Mouse (Mus musculus) thymus, adult 2 months (tissue): ENCODE measurements at regions not wholly inside any gene's neighbourhood (a gene's known extent, or its start where the extent isn't known, plus 50 kb on each side); places are given as distances from the start of the nearest gene placed in this dataset.

Experiments
- DNase-seq: peaks from one replicate; pipeline ENCODE4 v3.0.0; 2021
- H3K27ac ChIP-seq: fragments of 200-500 bp; 2 replicates; pipeline ENCODE4 v1.5.1; 2012; ENCODE audit warnings: low read length, control low read depth; ENCODE audit not compliant: control insufficient read depth, insufficient read depth
- H3K27me3 ChIP-seq: fragments of 200-500 bp; 2 replicates; pipeline ENCODE4 v1.6.1; 2012; ENCODE audit warnings: mild to moderate bottlenecking, low read length, moderate library complexity, mixed read lengths; ENCODE audit not compliant: control insufficient read depth, insufficient read depth
- H3K36me3 ChIP-seq: fragments of 200-500 bp; 2 replicates; pipeline ENCODE4 v1.6.1; 2012; ENCODE audit warnings: mild to moderate bottlenecking, low read length, moderate library complexity; ENCODE audit not compliant: control insufficient read depth, insufficient read depth
- H3K4me1 ChIP-seq: fragments of 200-500 bp; replicated peaks from 2 replicates; pipeline ENCODE4 v1.6.1; 2012; ENCODE audit warnings: low read length; ENCODE audit not compliant: control insufficient read depth, insufficient read depth
- H3K4me3 ChIP-seq: fragments of 200-500 bp; 2 replicates; pipeline ENCODE4 v1.5.1; 2012; ENCODE audit warnings: mild to moderate bottlenecking, low read length, control low read depth, moderate library complexity; ENCODE audit not compliant: control insufficient read depth, insufficient read depth
- CTCF ChIP-seq: fragments of 200-500 bp; IDR thresholded peaks from 2 replicates; pipeline ENCODE4 v1.5.1; 2012; ENCODE audit warnings: mild to moderate bottlenecking, control low read depth, low read length, moderate library complexity, borderline replicate concordance; ENCODE audit not compliant: control insufficient read depth, poor library complexity, insufficient read depth; ENCODE audit errors: extremely low read depth
- POLR2A ChIP-seq: fragments of 200-500 bp; IDR thresholded peaks from 2 replicates; pipeline ENCODE4 v1.6.1; 2012; ENCODE audit warnings: mild to moderate bottlenecking, low read length, control low read depth, moderate library complexity; ENCODE audit not compliant: control insufficient read depth, poor library complexity, insufficient read depth; ENCODE audit errors: extremely low read depth
- WGBS: fragments of 180-500 bp; shearing (Covaris S2); methylation state at CpG from one replicate; pipeline ENCODE4 v1.1.7; 2018; 5-methylcytosine and 5-hydroxymethylcytosine counted together

DNA sequence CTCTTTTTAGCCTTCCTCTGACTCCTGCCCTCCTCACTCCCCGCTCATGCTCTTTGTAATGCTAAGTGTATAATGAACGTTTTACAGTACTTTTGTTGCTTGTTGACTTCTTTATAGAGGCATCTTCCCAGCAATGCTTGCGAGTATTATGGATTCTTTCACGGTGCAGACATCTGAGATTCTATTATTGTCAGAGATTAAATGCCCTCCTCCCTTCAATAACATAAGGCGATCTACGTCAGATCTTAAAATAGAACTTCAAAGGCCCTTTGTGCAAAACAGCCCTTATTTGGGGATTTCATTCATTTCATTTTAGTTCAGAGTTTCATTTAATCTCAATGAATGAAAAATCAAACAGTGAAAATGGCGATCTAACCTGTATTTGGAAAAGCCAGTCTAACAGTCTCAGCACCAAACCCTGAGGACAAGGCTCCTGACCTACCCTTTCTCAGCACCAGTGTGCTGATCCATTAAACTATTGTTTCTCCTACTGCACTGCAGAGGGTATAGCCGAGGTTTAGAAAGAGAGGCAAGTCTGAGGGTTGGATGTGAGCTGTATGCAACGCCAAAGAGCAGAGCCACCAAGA, 257.3 kb upstream of the Atp10a start:
- no peak for DNase-seq
- no peaks in the 10 kb centered on the region for H3K36me3 ChIP-seq
- no peaks in the 10 kb centered on the region for H3K27me3 ChIP-seq
- WGBS: 4% methylated on average over 9 of the region's 9 CpGs
- peak overlapping the region; percentile 68 for H3K27ac ChIP-seq
- H3K4me3 ChIP-seq: peak overlapping the region; percentile 41
- no peak for TF ChIP-seq CTCF
- peaks cover 4% of the 10 kb centered on the region; the same call in 1 of the 2 replicates for H3K4me1 ChIP-seq

GRCm38 (mm10) chr7:58399145-58399604, 256.8 kb upstream of the Atp10a start:
- Histone ChIP-seq H3K36me3 (no peaks in the 10 kb centered on the region), H3K27ac (peak overlapping the region; percentile 68), H3K27me3 (no peaks in the 10 kb centered on the region), H3K4me1 (peaks cover 4% of the 10 kb centered on the region; the same call in 1 of the 2 replicates), H3K4me3 (peak overlapping the region; percentile 41)
- TF ChIP-seq CTCF (no peak), POLR2A (0 out of 2 replicates have a peak, but pooled peaks have one; percentile 60)
- WGBS: under 1% methylated on average over 21 of the region's 21 CpGs
- DNase-seq: peak; percentile 93

GRCm38 (mm10) chr7:58399651-58400050, 256.3 kb upstream of the Atp10a start:
- H3K27me3 ChIP-seq: no peaks in the 10 kb centered on the region
- H3K36me3 ChIP-seq: no peaks in the 10 kb centered on the region
- DNase-seq: no peak
- H3K4me1 ChIP-seq: peaks cover 4% of the 10 kb centered on the region; the same call in 1 of the 2 replicates
- no peak overlapping the region for H3K27ac ChIP-seq
- WGBS: 46% methylated on average over 5 of the region's 5 CpGs
- no peak overlapping the region for H3K4me3 ChIP-seq
- TF ChIP-seq CTCF (no peak), POLR2A (no peak)

- H3K27ac ChIP-seq: no peak overlapping the region
- H3K4me1 ChIP-seq: peaks cover 4% of the 10 kb centered on the region; the same call in 1 of the 2 replicates
- DNase-seq: no peak
- no peak overlapping the region for H3K4me3 ChIP-seq
- H3K36me3 ChIP-seq: no peaks in the 10 kb centered on the region
- WGBS: 58% methylated on average over 1 of the region's 1 CpGs
- H3K27me3 ChIP-seq: no peaks in the 10 kb centered on the region
- TF ChIP-seq POLR2A (no peak), CTCF (no peak)
These were observed 255.4 kb upstream of the Atp10a start for GRCm38 (mm10) chr7:58400594-58400993.

- Histone ChIP-seq H3K36me3 (no peaks in the 10 kb centered on the region), H3K4me3 (no peak overlapping the region), H3K27me3 (no peaks in the 10 kb centered on the region), H3K4me1 (no peaks in the 10 kb centered on the region), H3K27ac (no peak overlapping the region)
- TF ChIP-seq POLR2A: no peak
- no peak for TF ChIP-seq CTCF
- no peak for DNase-seq
- WGBS: 45% methylated on average over 2 of the region's 2 CpGs
These were observed 218.9 kb upstream of the Atp10a start for GRCm38 (mm10) chr7:58436888-58437625.

DNA sequence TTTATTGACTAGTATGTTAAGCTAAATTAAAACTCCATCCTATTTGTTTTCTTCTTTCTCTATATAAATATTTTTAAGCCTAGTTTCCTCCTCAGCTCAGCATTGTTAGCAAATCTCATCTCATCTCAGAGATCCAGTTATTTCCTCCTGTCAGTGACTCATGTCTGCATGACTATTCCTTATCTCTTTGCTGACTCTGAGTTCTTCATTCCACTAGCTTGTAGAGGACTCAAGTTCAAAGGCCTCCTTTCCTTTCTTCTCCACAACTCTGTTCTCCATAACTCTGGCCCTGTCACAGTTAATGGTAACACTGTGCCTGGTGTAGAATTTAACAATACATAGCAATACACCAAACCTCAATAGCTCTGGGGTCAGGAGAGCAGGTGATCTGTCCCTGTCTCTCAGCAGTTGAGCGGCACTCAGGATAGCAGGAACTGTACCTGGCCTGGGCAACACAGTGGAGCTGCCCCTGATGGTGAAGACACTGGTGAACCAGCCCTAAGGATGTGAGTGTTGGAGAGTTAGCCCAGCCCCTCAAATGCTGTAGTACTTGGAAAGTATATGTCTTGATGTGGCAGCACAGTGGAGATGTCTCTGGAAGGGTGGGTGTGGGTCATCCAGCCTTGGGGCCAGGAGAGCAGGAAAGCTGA, 213.3 kb upstream of the Atp10a start:
- no peak overlapping the region for H3K27ac ChIP-seq
- H3K27me3 ChIP-seq: no peaks in the 10 kb centered on the region
- H3K4me3 ChIP-seq: no peak overlapping the region
- H3K36me3 ChIP-seq: no peaks in the 10 kb centered on the region
- no peak for DNase-seq
- WGBS: 97% methylated on average over 1 of the region's 1 CpGs
- no peaks in the 10 kb centered on the region for H3K4me1 ChIP-seq
- no peak for TF ChIP-seq POLR2A
- no peak for TF ChIP-seq CTCF
